Mouse (Mus musculus) forebrain, embryonic 11.5 days (tissue): ENCODE data around the gene Atp2c1. TPM values are rescaled to one million over a fixed set of nuclear protein-coding genes. Genes with fewer than 3 reads are reported as not detected.

Experiments used
- ATAC-seq: fragments of 200-750 bp; cut with Nextera tagmentation; replicated peaks from 2 replicates; pipeline ENCODE4 v1.8.0; 2017; ENCODE audit warnings: moderate TSS enrichment; ENCODE audit not compliant: low FRiP score
- DNase-seq: peaks from one replicate; pipeline ENCODE4 v3.0.0-alpha.2; 2017; ENCODE audit warnings: low spot score
- H3K27ac ChIP-seq: fragments of 300-500 bp; sonication (generic); 2 replicates; pipeline ENCODE4 v1.5.1; 2014; ENCODE audit warnings: low read depth, low read length
- H3K27me3 ChIP-seq: fragments of 300-500 bp; sonication (generic); 2 replicates; pipeline ENCODE4 v1.6.1; 2014; ENCODE audit warnings: mild to moderate bottlenecking, low read length, mixed read lengths; ENCODE audit not compliant: control insufficient read depth, insufficient read depth
- H3K36me3 ChIP-seq: fragments of 300-500 bp; sonication (generic); 2 replicates; pipeline ENCODE4 v1.6.1; 2014; ENCODE audit warnings: mild to moderate bottlenecking, low read length, moderate library complexity, mixed read lengths; ENCODE audit not compliant: control insufficient read depth, insufficient read depth
- H3K4me1 ChIP-seq: fragments of 300-500 bp; sonication (generic); replicated peaks from 2 replicates; pipeline ENCODE4 v1.6.1; 2014; ENCODE audit warnings: low read length, mixed read lengths; ENCODE audit not compliant: control insufficient read depth, insufficient read depth
- H3K4me2 ChIP-seq: fragments of 300-500 bp; sonication (generic); 2 replicates; pipeline ENCODE4 v1.6.1; 2014; ENCODE audit warnings: low read depth, mild to moderate bottlenecking, low read length, moderate library complexity, mixed read lengths; ENCODE audit not compliant: severe bottlenecking
- H3K4me3 ChIP-seq: fragments of 300-500 bp; sonication (generic); 2 replicates; pipeline ENCODE4 v1.5.1; 2014; ENCODE audit warnings: low read depth, low read length
- H3K9ac ChIP-seq: fragments of 300-500 bp; sonication (generic); 2 replicates; pipeline ENCODE4 v1.6.1; 2014; ENCODE audit warnings: low read length
- H3K9me3 ChIP-seq: fragments of 300-500 bp; sonication (generic); 2 replicates; pipeline ENCODE4 v1.6.1; 2016; ENCODE audit warnings: low read length, mixed read lengths; ENCODE audit not compliant: control insufficient read depth
- WGBS: fragments of 180-500 bp; shearing (Covaris S2); extraction: QIAGEN DNeasy Blood & Tissue Kit; methylation state at CpG from one replicate; pipeline ENCODE4 v1.1.7; 2014; 5-methylcytosine and 5-hydroxymethylcytosine counted together
- polyA plus RNA-seq: library from polyadenylated mRNA; unstranded; fragments of >200 nt; fragmentation: Nextera tagmentation; extraction: Ambion mirVana; gene quantifications from 2 replicates; pipeline ENCODE4 v1.2.1, GENCODE M21; 2014

The Atp2c1 gene
- polyA plus RNA-seq, 1 experiment from 2014 or later: 69.5 TPM

DNA sequence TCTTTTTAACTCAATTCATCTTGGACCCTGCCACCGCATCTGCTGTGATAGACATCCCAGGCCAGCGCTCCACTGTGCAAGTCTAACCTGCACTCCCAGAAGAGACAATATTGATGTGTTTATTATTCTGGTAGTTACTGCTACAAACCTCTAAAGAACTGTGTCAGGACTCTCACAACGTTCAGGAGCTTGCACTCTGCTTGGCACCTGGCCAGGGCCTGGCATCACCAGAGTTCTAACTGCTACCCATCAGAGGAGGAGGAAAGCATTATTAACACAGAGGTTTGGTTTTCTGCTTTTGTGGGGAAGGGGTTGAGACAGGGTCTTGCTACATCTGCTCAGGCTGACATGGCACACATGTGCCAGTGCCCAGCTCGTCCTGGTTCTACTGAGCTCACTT is 45.0 kb downstream of the Atp2c1 start:
- H3K4me3 ChIP-seq: no peak overlapping the region
- no peak for DNase-seq
- H3K9ac ChIP-seq: no peak overlapping the region
- H3K4me2 ChIP-seq: no peak overlapping the region
- no peaks in the 10 kb centered on the region for H3K36me3 ChIP-seq
- WGBS: 88% methylated on average over 4 of the region's 4 CpGs
- ATAC-seq: no peak
- no peaks in the 10 kb centered on the region for H3K4me1 ChIP-seq
- H3K27me3 ChIP-seq: no peaks in the 10 kb centered on the region
- no peak overlapping the region for H3K27ac ChIP-seq
- H3K9me3 ChIP-seq: no peaks in the 10 kb centered on the region

DNA sequence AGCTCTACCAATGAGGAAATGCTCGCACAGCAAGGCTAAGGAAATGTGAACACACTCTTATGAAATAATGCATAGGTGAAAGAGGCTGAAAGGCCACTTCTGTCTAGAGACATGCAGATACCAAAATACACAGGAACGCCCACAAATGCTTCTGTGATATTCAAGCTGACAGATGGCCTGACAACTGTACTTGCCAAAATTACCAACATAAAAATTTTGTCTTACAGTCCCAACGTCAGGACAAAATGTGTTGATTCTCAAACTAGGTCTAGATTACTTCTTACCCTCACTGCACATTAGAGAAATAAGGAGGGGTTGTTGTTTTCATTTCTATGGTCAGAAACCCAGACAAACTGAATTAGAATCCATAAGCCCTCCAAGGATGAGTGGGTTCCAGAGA is 51.0 kb downstream of the Atp2c1 start:
- ATAC-seq (no peak), DNase-seq (no peak)
- Histone ChIP-seq H3K27ac (no peak overlapping the region), H3K27me3 (no peaks in the 10 kb centered on the region), H3K4me3 (no peak overlapping the region), H3K9ac (no peak overlapping the region), H3K4me2 (no peak overlapping the region), H3K9me3 (no peaks in the 10 kb centered on the region), H3K4me1 (no peaks in the 10 kb centered on the region), H3K36me3 (no peaks in the 10 kb centered on the region)
- 90% methylated on average over 3 of the region's 3 CpGs for WGBS

DNA sequence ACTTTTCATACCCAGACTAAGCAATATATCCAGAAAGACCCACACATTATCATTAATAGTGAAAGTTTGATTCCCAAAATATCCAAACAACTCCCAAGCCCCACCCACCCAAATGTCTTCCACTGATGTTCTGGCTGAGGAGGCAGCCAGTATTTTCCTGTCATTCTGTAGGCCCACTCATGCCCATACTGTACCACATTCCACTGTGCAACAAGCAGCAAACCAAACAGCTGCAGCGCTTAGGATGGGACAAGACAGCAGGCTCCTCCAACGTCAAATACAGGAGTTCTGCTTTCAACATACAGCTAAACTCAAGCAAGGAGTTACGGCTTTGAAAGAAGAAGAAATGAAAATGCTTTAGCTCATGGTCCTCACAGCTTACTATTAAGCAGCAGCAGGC is 52.2 kb downstream of the Atp2c1 start:
- 88% methylated on average over 3 of the region's 3 CpGs for WGBS
- no peak overlapping the region for H3K4me2 ChIP-seq
- ATAC-seq: no peak

DNA sequence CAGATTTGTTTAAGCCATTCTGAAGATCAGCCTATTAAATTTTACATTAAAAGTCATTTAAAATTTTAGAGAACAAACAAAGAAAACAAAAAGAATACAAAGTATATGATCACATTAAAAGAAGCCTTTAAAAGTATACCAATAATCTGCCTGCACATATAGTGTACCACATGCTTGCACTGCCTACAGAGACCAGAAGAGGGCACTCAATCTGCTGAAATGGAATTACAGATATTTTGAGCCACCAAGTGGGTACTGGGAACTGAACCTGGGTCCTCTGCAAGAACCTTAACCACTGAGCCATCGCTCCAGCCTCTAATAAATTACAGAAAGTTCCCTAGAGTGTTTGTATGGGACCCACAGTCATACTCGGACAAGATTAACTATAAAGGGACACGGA is 59.3 kb downstream of the Atp2c1 start:
- no peaks in the 10 kb centered on the region for H3K27me3 ChIP-seq
- H3K4me3 ChIP-seq: no peak overlapping the region
- no peaks in the 10 kb centered on the region for H3K4me1 ChIP-seq
- no peak for ATAC-seq
- no peak overlapping the region for H3K4me2 ChIP-seq
- H3K36me3 ChIP-seq: peaks cover 7% of the 10 kb centered on the region
- WGBS: 90% methylated on average over 3 of the region's 3 CpGs
- DNase-seq: no peak
- peaks cover 3% of the 10 kb centered on the region; the same call in 1 of the 2 replicates for H3K9me3 ChIP-seq
- no peak overlapping the region for H3K9ac ChIP-seq
- no peak overlapping the region for H3K27ac ChIP-seq

More for the DNA sequence above, 52.2 kb downstream of the Atp2c1 start:
- no peak overlapping the region for H3K4me3 ChIP-seq
- H3K4me1 ChIP-seq: no peaks in the 10 kb centered on the region
- no peak overlapping the region for H3K27ac ChIP-seq
- no peaks in the 10 kb centered on the region for H3K9me3 ChIP-seq
- no peaks in the 10 kb centered on the region for H3K27me3 ChIP-seq
- no peaks in the 10 kb centered on the region for H3K36me3 ChIP-seq
- H3K9ac ChIP-seq: no peak overlapping the region
- no peak for DNase-seq

DNA sequence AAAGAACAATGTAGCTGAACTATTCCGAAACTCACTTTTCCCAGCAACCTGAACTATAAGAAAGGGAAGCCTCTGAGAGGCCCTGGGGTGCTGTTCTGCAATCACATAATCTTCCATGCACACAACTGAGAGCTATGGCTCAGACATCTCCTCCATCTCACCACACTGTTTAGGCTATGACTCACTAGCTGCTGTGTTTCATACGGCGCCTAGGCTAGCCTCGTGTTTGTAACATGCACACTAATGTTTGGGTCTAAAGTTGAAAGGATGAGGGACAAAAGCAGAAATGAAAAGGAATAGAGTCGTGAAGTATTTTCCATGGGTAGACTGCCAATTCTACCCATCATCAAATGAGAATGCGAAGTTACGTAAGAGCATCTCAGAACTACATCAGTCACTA is 65.6 kb downstream of the Atp2c1 start:
- Histone ChIP-seq H3K27ac (no peak overlapping the region), H3K36me3 (peaks cover 4% of the 10 kb centered on the region; the same call in 1 of the 2 replicates), H3K4me2 (no peak overlapping the region), H3K27me3 (no peaks in the 10 kb centered on the region), H3K9ac (no peak overlapping the region), H3K4me3 (no peak overlapping the region), H3K9me3 (no peaks in the 10 kb centered on the region), H3K4me1 (no peaks in the 10 kb centered on the region)
- WGBS: 92% methylated on average over 7 of the region's 7 CpGs
- no peak for DNase-seq
- ATAC-seq: no peak

DNA sequence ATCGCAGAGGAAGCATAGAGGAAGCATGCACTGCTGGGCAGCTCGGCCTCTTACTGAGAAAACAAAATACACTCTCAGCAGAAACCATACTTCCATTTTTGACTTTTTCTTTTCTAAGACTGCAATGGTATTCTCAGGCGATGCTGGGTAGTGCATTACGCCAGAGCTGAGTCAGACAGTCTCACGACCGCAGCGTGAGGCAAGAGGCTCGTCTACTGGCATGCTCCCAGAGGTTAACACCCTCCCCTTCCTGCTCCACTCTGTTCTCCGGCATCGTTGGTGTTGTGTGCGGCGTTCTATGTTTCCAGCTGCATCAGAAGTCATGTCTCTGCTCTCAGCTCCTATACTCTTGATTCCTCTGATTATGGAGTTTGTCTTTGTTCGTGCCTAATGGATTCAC is 68.1 kb downstream of the Atp2c1 start:
- ATAC-seq: no peak
- Histone ChIP-seq H3K4me3 (no peak overlapping the region), H3K36me3 (peaks cover 4% of the 10 kb centered on the region; the same call in 1 of the 2 replicates), H3K9me3 (no peaks in the 10 kb centered on the region), H3K27ac (no peak overlapping the region), H3K27me3 (no peaks in the 10 kb centered on the region), H3K4me2 (no peak overlapping the region), H3K9ac (no peak overlapping the region), H3K4me1 (no peaks in the 10 kb centered on the region)
- DNase-seq: no peak
- WGBS: 95% methylated on average over 13 of the region's 13 CpGs

DNA sequence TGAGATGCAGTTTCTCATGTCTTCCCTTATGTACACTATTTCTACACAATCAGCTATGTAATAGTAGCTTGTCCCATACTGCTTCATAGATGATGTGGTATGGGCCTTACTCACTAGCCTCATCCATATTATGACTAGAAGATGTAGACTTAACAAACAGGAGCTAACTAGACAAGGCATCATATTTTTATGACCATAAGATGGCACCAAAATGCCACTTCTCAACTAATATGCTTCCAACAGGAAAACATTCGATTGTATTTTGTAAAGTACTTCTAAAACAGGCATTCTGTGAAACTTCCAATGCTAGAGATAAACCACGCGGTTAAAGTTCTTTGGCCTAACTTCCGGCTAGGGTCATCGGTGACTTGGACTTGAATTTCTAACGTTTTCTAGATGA is 118.6 kb downstream of the Atp2c1 start:
- H3K4me1 ChIP-seq: no peaks in the 10 kb centered on the region
- H3K9ac ChIP-seq: no peak overlapping the region
- 95% methylated on average over 6 of the region's 6 CpGs for WGBS
- H3K4me3 ChIP-seq: no peak overlapping the region
- no peak overlapping the region for H3K27ac ChIP-seq
- H3K36me3 ChIP-seq: no peaks in the 10 kb centered on the region; the same call in 1 of the 2 replicates
- no peaks in the 10 kb centered on the region for H3K27me3 ChIP-seq
- H3K4me2 ChIP-seq: no peak overlapping the region
- DNase-seq (no peak), ATAC-seq (no peak)
- no peaks in the 10 kb centered on the region for H3K9me3 ChIP-seq

DNA sequence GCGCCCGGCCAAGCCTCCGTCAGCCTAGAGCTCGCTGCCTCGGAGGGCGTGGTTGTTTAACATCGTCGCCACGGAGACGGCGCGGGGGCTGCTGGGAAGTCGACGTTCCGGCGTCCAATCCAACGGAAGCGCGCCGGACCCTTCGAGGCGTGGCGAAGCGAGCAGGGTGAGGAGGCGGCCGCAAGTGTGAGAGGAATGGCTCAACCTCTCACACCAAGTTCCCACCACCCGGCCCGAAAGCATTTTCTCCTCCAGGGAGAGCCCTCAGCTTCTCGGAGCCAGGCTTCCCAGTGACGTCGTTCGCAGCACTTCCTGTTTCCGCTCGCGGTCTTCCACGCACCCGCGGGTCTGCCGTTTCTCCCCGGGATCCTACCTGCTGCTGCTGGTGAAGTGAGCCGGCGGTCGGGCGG is 131.9 kb downstream of the Atp2c1 start, which contains the start of the genes Aste1 and Nek11:
Aste1 (plus strand) TSS at position 175 of the 410 bp plus-strand sequence.
Nek11 (minus strand) TSS at position 307 of the 410 bp plus-strand sequence.
- Histone ChIP-seq H3K27ac (peak within 1 kb of the TSS; percentile 84), H3K4me3 (peak within 1 kb of the TSS; percentile 63), H3K9me3 (no peaks in the 10 kb centered on the region), H3K27me3 (no peaks in the 10 kb centered on the region), H3K9ac (peak within 1 kb of the TSS; percentile 69), H3K4me2 (peak within 1 kb of the TSS; percentile 54), H3K36me3 (no peaks in the 10 kb centered on the region; the same call in 1 of the 2 replicates), H3K4me1 (0 out of 2 replicates have a peak, but pooled peaks cover 6% of the 10 kb centered on the region)
- WGBS: 0% methylated on average over 44 of the region's 44 CpGs
- ATAC-seq (peak; percentile 98), DNase-seq (peak; percentile 96)

DNA sequence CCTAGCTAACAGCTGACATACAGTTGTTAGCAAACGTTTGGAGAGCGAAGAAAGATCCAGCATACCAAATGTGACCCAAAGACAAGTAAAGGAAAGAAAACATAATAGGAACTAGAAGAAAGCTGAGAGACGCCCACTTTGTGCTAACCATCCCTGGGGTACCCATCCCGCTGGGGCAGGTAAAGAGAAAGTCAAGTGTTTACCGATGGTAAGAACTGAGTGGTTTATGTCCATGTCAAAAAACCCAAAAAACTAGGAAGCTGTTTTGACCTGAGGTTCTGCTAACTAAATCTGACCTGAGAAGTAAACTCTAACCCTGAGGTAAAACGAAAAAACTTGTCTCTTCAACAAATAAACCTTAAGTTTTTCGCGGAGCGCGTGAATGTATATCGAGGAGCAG is 132.4 kb downstream of the Atp2c1 start:
- no peak for DNase-seq
- 14% methylated on average over 11 of the region's 11 CpGs for WGBS
- no peak overlapping the region for H3K9ac ChIP-seq

More for the DNA sequence above, 132.4 kb downstream of the Atp2c1 start:
- Histone ChIP-seq H3K4me3 (peak overlapping the region; percentile 63), H3K9me3 (no peaks in the 10 kb centered on the region), H3K27me3 (no peaks in the 10 kb centered on the region), H3K4me1 (0 out of 2 replicates have a peak, but pooled peaks cover 6% of the 10 kb centered on the region), H3K36me3 (no peaks in the 10 kb centered on the region; the same call in 1 of the 2 replicates), H3K27ac (no peak overlapping the region), H3K4me2 (peak overlapping the region; percentile 54)
- peak; percentile 22; the same call in 1 of the 2 replicates for ATAC-seq
